Mouse (Mus musculus) neural tube, embryonic 13.5 days (tissue): ENCODE results near the gene Mapk8ip1. TPM values are rescaled to one million over a fixed set of nuclear protein-coding genes. Genes with fewer than 3 reads are reported as not detected.
A peak's percentile ranks its signal among the peaks of the same experiment; 100 is the strongest.

Experiments
- ATAC-seq: fragments of 200-750 bp; cut with Nextera tagmentation; 2 replicates; pipeline ENCODE4 v1.8.0; 2017; ENCODE audit warnings: low read depth, mild to moderate bottlenecking, moderate TSS enrichment, moderate library complexity
- H3K27ac ChIP-seq: fragments of 300-500 bp; sonication (generic); replicated peaks from 2 replicates; pipeline ENCODE4 v1.5.1; 2015; ENCODE audit warnings: moderate library complexity, mild to moderate bottlenecking, inconsistent platforms
- H3K27me3 ChIP-seq: fragments of 300-500 bp; sonication (generic); 2 replicates; pipeline ENCODE4 v1.6.1; 2015; ENCODE audit warnings: mild to moderate bottlenecking, inconsistent platforms
- H3K36me3 ChIP-seq: fragments of 300-500 bp; sonication (generic); 2 replicates; pipeline ENCODE4 v1.6.1; 2015; ENCODE audit warnings: mild to moderate bottlenecking, inconsistent platforms
- H3K4me1 ChIP-seq: fragments of 300-500 bp; sonication (generic); replicated peaks from 2 replicates; pipeline ENCODE4 v1.6.1; 2015; ENCODE audit warnings: inconsistent platforms
- H3K4me2 ChIP-seq: fragments of 300-500 bp; sonication (generic); 2 replicates; pipeline ENCODE4 v1.6.1; 2015; ENCODE audit warnings: inconsistent platforms, mild to moderate bottlenecking, moderate library complexity
- H3K4me3 ChIP-seq: fragments of 300-500 bp; sonication (generic); 2 replicates; pipeline ENCODE4 v1.5.1; 2015; ENCODE audit warnings: mild to moderate bottlenecking, inconsistent platforms
- H3K9ac ChIP-seq: fragments of 300-500 bp; sonication (generic); 2 replicates; pipeline ENCODE4 v1.6.1; 2015; ENCODE audit warnings: moderate library complexity, mild to moderate bottlenecking, inconsistent platforms
- H3K9me3 ChIP-seq: fragments of 300-500 bp; sonication (generic); 2 replicates; pipeline ENCODE4 v1.6.1; 2016; ENCODE audit warnings: inconsistent platforms
- WGBS: fragments of 180-500 bp; shearing (Covaris S2); methylation state at CpG from one replicate; pipeline ENCODE4 v1.1.7; 2015; 5-methylcytosine and 5-hydroxymethylcytosine counted together
- polyA plus RNA-seq: library from polyadenylated mRNA; unstranded; fragments of >200 nt; fragmentation: Nextera tagmentation; extraction: Ambion mirVana; gene quantifications from 2 replicates; pipeline ENCODE4 v1.2.1, GENCODE M21; 2015

Mapk8ip1 gene
- polyA plus RNA-seq, 1 experiment from 2014 or later: 152 TPM

DNA sequence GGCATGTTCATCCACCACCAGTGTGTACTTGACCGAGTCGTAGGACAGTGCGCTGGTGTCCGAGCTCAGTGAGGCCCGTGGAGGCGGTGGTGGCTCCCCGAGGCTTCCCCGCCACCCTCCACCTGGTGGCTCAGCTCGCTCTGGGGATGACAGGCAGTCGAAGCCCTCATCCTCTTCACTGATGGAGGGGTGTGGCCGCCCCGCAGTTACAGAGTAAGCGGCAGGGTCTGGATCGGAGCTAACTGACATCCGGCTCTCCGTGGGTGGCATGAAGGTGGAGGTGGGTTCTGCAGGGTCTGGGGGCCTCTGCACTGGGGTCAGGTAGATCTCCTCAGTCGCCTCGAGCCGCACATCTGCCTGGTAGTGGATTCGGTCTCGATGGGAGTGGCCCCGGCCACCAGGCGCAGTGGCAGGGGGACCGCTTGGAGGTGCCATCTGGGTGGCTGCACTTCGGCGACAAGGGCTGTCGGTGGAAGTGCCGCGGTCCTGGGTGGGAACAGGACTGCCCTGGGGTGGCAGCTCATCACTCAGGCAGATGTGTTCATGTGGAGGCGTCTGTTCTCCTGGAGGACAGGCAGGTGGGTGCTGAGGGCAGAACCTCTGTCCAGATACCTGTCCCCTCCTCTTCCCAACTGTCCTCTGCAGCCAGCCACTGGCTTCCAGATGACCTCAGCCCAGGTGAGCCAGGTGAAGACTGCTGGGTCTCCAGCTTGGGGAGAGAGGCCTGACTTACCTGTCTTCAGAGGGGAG lies 14.1 kb downstream of the Mapk8ip1 start:
- Histone ChIP-seq H3K9me3 (no peaks in the 10 kb centered on the region), H3K27me3 (no peaks in the 10 kb centered on the region), H3K9ac (peak overlapping the region; percentile 95), H3K27ac (no peak overlapping the region), H3K36me3 (peaks cover 57% of the 10 kb centered on the region), H3K4me1 (peaks cover 58% of the 10 kb centered on the region), H3K4me3 (0 out of 2 replicates have a peak overlapping the region, but pooled peaks have one; percentile 87), H3K4me2 (peak overlapping the region; percentile 78)
- WGBS: 92% methylated on average over 30 of the region's 30 CpGs
- no peak for ATAC-seq

GRCm38 (mm10) chr2:92385113-92386051 lies 15.7 kb downstream of the Mapk8ip1 start:
- no peak for ATAC-seq
- WGBS: 85% methylated on average over 22 of the region's 22 CpGs

DNA sequence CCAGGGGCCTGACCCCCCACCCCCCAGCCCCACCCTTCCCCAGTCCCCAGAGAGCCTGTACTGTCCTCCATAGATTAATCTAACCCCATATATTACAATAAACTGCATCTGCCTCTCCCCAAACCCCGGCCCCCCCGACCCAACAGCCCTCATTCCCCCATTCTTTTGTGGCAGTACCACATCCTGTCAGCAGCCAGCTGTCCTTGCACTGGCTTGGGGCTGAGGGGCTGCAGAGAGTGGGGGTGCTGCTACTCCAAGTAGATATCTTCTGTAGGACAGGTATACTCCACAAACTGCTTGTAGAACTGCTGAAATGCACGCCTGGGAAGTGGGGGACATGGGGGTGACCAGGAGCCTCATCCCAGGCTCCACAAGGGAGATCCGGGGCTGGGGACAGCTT lies 17.0 kb downstream of the Mapk8ip1 start:
- Histone ChIP-seq H3K4me3 (no peak overlapping the region), H3K9me3 (no peaks in the 10 kb centered on the region), H3K4me1 (peaks cover 30% of the 10 kb centered on the region), H3K4me2 (no peak overlapping the region), H3K9ac (no peak overlapping the region), H3K27ac (no peak overlapping the region), H3K27me3 (no peaks in the 10 kb centered on the region), H3K36me3 (peaks cover 86% of the 10 kb centered on the region)
- 78% methylated on average over 4 of the region's 4 CpGs for WGBS
- no peak for ATAC-seq

More at GRCm38 (mm10) chr2:92385113-92386051, 15.7 kb downstream of the Mapk8ip1 start:
- no peaks in the 10 kb centered on the region for H3K9me3 ChIP-seq
- H3K36me3 ChIP-seq: peaks cover 73% of the 10 kb centered on the region
- H3K4me3 ChIP-seq: no peak overlapping the region
- H3K4me2 ChIP-seq: no peak overlapping the region
- no peak overlapping the region for H3K27ac ChIP-seq
- peaks cover 42% of the 10 kb centered on the region for H3K4me1 ChIP-seq
- no peak overlapping the region for H3K9ac ChIP-seq
- no peaks in the 10 kb centered on the region for H3K27me3 ChIP-seq

DNA sequence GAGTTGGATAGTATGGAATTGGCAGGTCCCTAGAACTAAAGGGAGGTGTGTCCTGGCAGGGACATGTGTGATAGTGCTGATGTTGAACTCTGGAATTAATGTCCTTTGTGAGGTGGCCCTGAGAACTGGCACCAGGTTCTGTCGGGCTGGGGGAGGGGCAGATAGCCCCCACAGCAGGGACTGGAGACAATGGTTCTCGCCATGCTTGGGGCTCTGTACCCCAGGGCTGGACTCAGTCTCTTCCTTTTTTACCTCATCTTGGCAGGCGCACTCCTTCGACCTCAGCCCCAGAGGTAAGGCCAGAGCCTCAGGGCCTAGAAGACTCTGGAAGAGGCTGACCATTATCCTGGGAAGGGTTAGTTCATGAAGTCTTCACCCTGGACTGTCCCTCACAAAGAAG lies 18.3 kb downstream of the Mapk8ip1 start:
- H3K9me3 ChIP-seq: no peaks in the 10 kb centered on the region
- H3K27me3 ChIP-seq: no peaks in the 10 kb centered on the region
- no peak overlapping the region for H3K9ac ChIP-seq
- 87% methylated on average over 4 of the region's 4 CpGs for whole genome bisulfite sequencing
- no peak overlapping the region for H3K4me2 ChIP-seq
- H3K4me3 ChIP-seq: no peak overlapping the region
- H3K36me3 ChIP-seq: peaks cover 100% of the 10 kb centered on the region
- H3K27ac ChIP-seq: no peak overlapping the region
- peaks cover 19% of the 10 kb centered on the region for H3K4me1 ChIP-seq
- no peak for ATAC-seq

- peaks cover 12% of the 10 kb centered on the region for H3K4me1 ChIP-seq
- H3K27me3 ChIP-seq: no peaks in the 10 kb centered on the region
- no peak within 1 kb of the TSS for H3K4me3 ChIP-seq
- ATAC-seq: no peak
- 86% methylated on average over 5 of the region's 5 CpGs for WGBS
- no peak within 1 kb of the TSS for H3K9ac ChIP-seq
- H3K4me2 ChIP-seq: no peak within 1 kb of the TSS
- H3K27ac ChIP-seq: no peak within 1 kb of the TSS
- H3K36me3 ChIP-seq: peaks cover 100% of the 10 kb centered on the region
- no peaks in the 10 kb centered on the region for H3K9me3 ChIP-seq
These were observed 19.0 kb downstream of the Mapk8ip1 start, which contains the start of gene 1700029I15Rik for GRCm38 (mm10) chr2:92381901-92382588. TSS of gene 1700029I15Rik (plus strand) at chr2:92382538.

GRCm38 (mm10) chr2:92381161-92381560 lies 19.9 kb downstream of the Mapk8ip1 start:
- Histone ChIP-seq H3K27me3 (no peaks in the 10 kb centered on the region), H3K9me3 (no peaks in the 10 kb centered on the region), H3K4me3 (no peak overlapping the region), H3K4me2 (no peak overlapping the region), H3K4me1 (peaks cover 9% of the 10 kb centered on the region), H3K27ac (0 out of 2 replicates have a peak overlapping the region, but pooled peaks have one; percentile 4), H3K36me3 (peaks cover 92% of the 10 kb centered on the region), H3K9ac (no peak overlapping the region)
- 93% methylated on average over 5 of the region's 5 CpGs for WGBS
- no peak for ATAC-seq

DNA sequence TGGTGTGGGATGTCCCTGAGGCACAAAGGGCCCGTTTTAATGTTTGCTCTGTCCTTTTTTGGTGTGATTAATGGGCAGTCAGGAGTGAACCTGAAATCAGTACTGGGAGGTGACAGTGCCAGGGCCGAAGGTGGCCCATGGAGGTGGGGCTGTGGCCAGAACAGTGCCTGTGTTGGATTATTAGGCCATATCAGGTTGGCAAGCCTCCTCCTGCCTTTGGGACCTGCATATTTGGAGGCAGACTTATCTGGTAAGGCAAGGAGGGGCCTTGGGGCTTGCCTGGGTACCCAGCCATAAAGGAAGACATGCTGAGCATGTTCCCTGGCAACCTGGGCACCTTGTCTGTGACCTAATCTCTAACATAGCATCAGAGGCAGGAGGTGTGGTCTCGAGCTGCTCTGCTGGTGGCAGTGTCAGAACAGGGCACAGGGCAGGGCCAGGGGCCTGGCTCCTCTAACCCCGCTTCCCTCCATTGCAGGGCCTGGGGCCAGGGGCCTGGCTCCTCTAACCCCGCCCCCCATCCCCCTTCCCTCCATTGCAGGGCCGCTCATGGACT lies 20.5 kb downstream of the Mapk8ip1 start:
- WGBS: 81% methylated on average over 6 of the region's 6 CpGs
- no peak overlapping the region for H3K27ac ChIP-seq
- H3K4me2 ChIP-seq: no peak overlapping the region
- H3K9me3 ChIP-seq: no peaks in the 10 kb centered on the region
- H3K4me1 ChIP-seq: peaks cover 10% of the 10 kb centered on the region
- H3K36me3 ChIP-seq: peaks cover 86% of the 10 kb centered on the region
- no peak overlapping the region for H3K4me3 ChIP-seq
- H3K27me3 ChIP-seq: no peaks in the 10 kb centered on the region
- no peak for ATAC-seq
- H3K9ac ChIP-seq: 0 out of 2 replicates have a peak overlapping the region, but pooled peaks have one; percentile 2

GRCm38 (mm10) chr2:92379783-92380494 lies 21.1 kb downstream of the Mapk8ip1 start:
- peaks cover 80% of the 10 kb centered on the region for H3K36me3 ChIP-seq
- no peaks in the 10 kb centered on the region for H3K27me3 ChIP-seq
- H3K9me3 ChIP-seq: no peaks in the 10 kb centered on the region
- WGBS: 81% methylated on average over 17 of the region's 17 CpGs
- ATAC-seq: no peak
- H3K27ac ChIP-seq: no peak overlapping the region
- H3K4me2 ChIP-seq: no peak overlapping the region
- H3K9ac ChIP-seq: no peak overlapping the region
- H3K4me3 ChIP-seq: no peak overlapping the region
- peaks cover 11% of the 10 kb centered on the region for H3K4me1 ChIP-seq

DNA sequence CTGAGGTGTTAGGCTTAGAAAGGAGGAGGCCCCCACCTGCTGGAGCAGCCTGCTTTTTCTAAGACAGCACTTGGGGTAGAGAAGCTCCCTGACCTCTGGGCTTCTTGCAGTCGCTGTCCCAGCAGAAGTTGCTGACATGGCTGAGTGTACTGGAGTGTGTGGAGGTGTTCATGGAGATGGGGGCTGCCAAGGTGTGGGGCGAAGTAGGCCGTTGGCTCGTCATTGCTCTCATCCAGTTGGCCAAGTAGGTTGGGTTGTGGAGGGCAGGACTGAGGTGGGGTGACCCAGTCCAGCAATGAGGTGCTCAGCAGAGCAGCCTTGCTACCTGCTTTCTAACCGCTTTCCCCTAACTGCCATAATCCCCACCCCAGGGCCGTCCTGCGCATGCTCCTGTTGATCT lies 23.7 kb downstream of the Mapk8ip1 start:
- Histone ChIP-seq H3K27ac (no peak overlapping the region), H3K4me3 (no peak overlapping the region), H3K36me3 (peaks cover 54% of the 10 kb centered on the region), H3K27me3 (peaks cover 3% of the 10 kb centered on the region; the same call in 1 of the 2 replicates), H3K4me2 (no peak overlapping the region), H3K9ac (no peak overlapping the region), H3K9me3 (no peaks in the 10 kb centered on the region), H3K4me1 (peaks cover 34% of the 10 kb centered on the region)
- ATAC-seq: no peak
- WGBS: 89% methylated on average over 7 of the region's 7 CpGs

DNA sequence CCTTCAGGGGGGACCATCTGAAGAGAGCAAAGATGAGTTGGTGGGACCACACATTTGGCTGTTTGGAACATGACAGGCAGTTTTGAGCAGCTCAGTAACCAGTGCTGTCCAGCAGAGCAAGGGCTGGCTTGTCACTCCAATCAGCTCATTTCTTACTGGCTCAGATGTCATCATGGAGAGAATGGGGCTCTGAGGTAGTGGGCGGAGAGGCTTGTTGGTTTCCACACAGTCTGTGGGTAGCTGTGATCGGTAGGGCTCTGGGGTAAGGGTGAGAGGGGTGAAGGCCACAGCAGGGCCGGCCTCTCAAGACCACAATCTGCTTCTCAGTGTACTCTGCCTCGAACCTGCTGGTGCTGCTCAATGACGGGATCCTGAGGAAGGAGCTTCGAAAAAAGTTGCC lies 24.8 kb downstream of the Mapk8ip1 start:
- 83% methylated on average over 6 of the region's 6 CpGs for WGBS
- peak overlapping the region; percentile 98 for H3K4me2 ChIP-seq
- no peak overlapping the region for H3K27ac ChIP-seq
- H3K27me3 ChIP-seq: peaks cover 14% of the 10 kb centered on the region
- no peak for ATAC-seq
- H3K9ac ChIP-seq: peak overlapping the region; percentile 85
- no peaks in the 10 kb centered on the region for H3K9me3 ChIP-seq
- H3K36me3 ChIP-seq: peaks cover 43% of the 10 kb centered on the region
- peaks cover 44% of the 10 kb centered on the region for H3K4me1 ChIP-seq
- H3K4me3 ChIP-seq: peak overlapping the region; percentile 85

GRCm38 (mm10) chr2:92375788-92376187 lies 25.3 kb downstream of the Mapk8ip1 start:
- peak overlapping the region; percentile 85 for H3K9ac ChIP-seq
- peaks cover 49% of the 10 kb centered on the region for H3K4me1 ChIP-seq
- WGBS: 13% methylated on average over 10 of the region's 10 CpGs
- ATAC-seq: no peak
- peak overlapping the region; percentile 98 for H3K4me2 ChIP-seq
- no peaks in the 10 kb centered on the region for H3K9me3 ChIP-seq
- H3K27ac ChIP-seq: peak overlapping the region; percentile 86
- H3K4me3 ChIP-seq: peak overlapping the region; percentile 85
- peaks cover 38% of the 10 kb centered on the region for H3K36me3 ChIP-seq
- H3K27me3 ChIP-seq: peaks cover 19% of the 10 kb centered on the region
